Mouse (Mus musculus) stomach, embryonic 14.5 days (tissue): ENCODE results near the gene Lin28b. TPM values are rescaled to one million over a fixed set of nuclear protein-coding genes. Genes with fewer than 3 reads are reported as not detected.
"Not testable (repeated sequence)": the region's sequence is repeated elsewhere in the genome, so short reads cannot be mapped to it uniquely, and the experiment has no call there.

Experiments used
- ATAC-seq: fragments of 200-750 bp; cut with Nextera tagmentation; 2 replicates; pipeline ENCODE4 v1.8.0; 2017; ENCODE audit warnings: low read depth, moderate TSS enrichment; ENCODE audit not compliant: insufficient number of reproducible peaks, insufficient read depth, low FRiP score
- H3K27ac ChIP-seq: fragments of 300-500 bp; sonication (generic); 2 replicates; pipeline ENCODE4 v1.5.1; 2014; ENCODE audit warnings: mild to moderate bottlenecking, low read length, moderate library complexity, mixed read lengths
- H3K27me3 ChIP-seq: fragments of 300-500 bp; sonication (generic); 2 replicates; pipeline ENCODE4 v1.6.1; 2014; ENCODE audit warnings: low read length, control low read depth, mixed read lengths; ENCODE audit not compliant: control insufficient read depth, insufficient read depth
- H3K36me3 ChIP-seq: fragments of 300-500 bp; sonication (generic); 2 replicates; pipeline ENCODE4 v1.6.1; 2014; ENCODE audit warnings: mild to moderate bottlenecking, control low read depth, low read length, moderate library complexity, mixed read lengths; ENCODE audit not compliant: control insufficient read depth, insufficient read depth
- H3K4me1 ChIP-seq: fragments of 300-500 bp; sonication (generic); 2 replicates; pipeline ENCODE4 v1.6.1; 2014; ENCODE audit warnings: low read length, control low read depth, mixed read lengths; ENCODE audit not compliant: control insufficient read depth, insufficient read depth
- H3K4me2 ChIP-seq: fragments of 300-500 bp; sonication (generic); replicated peaks from 2 replicates; pipeline ENCODE4 v1.6.1; 2014; ENCODE audit warnings: low read depth, low read length, control low read depth
- H3K4me3 ChIP-seq: fragments of 300-500 bp; sonication (generic); 2 replicates; pipeline ENCODE4 v1.5.1; 2014; ENCODE audit warnings: low read depth, low read length, control low read depth
- H3K9ac ChIP-seq: fragments of 300-500 bp; sonication (generic); replicated peaks from 2 replicates; pipeline ENCODE4 v1.6.1; 2014; ENCODE audit warnings: low read depth, mild to moderate bottlenecking, control low read depth, low read length, moderate library complexity, mixed read lengths
- H3K9me3 ChIP-seq: fragments of 300-500 bp; sonication (generic); 2 replicates; pipeline ENCODE4 v1.6.1; 2016; ENCODE audit warnings: low read depth, low read length, control low read depth; ENCODE audit not compliant: control insufficient read depth
- WGBS: fragments of 180-500 bp; shearing (Covaris S2); extraction: QIAGEN DNeasy Blood & Tissue Kit; methylation state at CpG from one replicate; pipeline ENCODE4 v1.1.7; 2014; 5-methylcytosine and 5-hydroxymethylcytosine counted together
- polyA plus RNA-seq: library from polyadenylated mRNA; unstranded; fragments of >200 nt; fragmentation: Nextera tagmentation; extraction: Ambion mirVana; gene quantifications from 2 replicates; pipeline ENCODE4 v1.2.1, GENCODE M21; 2014

Gene Lin28b
- polyA plus RNA-seq, 1 experiment from 2014 or later, result 1.6 TPM

- H3K9me3 ChIP-seq, H3K9ac ChIP-seq, H3K4me2 ChIP-seq, H3K4me3 ChIP-seq, H3K27me3 ChIP-seq, ATAC-seq, H3K4me1 ChIP-seq, H3K27ac ChIP-seq, H3K36me3 ChIP-seq: not testable (repeated sequence)
- 90% methylated on average over 3 of the region's 3 CpGs for WGBS
These were observed 138.1 kb downstream of the Lin28b start for GRCm38 (mm10) chr10:45348143-45348542.

- Histone ChIP-seq H3K36me3 (no peaks in the 10 kb centered on the region), H3K27me3 (no peaks in the 10 kb centered on the region), H3K27ac (no peak overlapping the region), H3K9ac (no peak overlapping the region), H3K4me2 (no peak overlapping the region), H3K9me3 (no peaks in the 10 kb centered on the region), H3K4me3 (no peak overlapping the region), H3K4me1 (no peaks in the 10 kb centered on the region)
- no peak for ATAC-seq
- 79% methylated on average over 9 of the region's 9 CpGs for WGBS
These were observed 141.0 kb downstream of the Lin28b start for GRCm38 (mm10) chr10:45345217-45345616.

GRCm38 (mm10) chr10:45344381-45344780 lies 141.8 kb downstream of the Lin28b start:
- ATAC-seq, result no peak
- Histone ChIP-seq H3K4me1 (no peaks in the 10 kb centered on the region), H3K27me3 (no peaks in the 10 kb centered on the region), H3K4me2 (no peak overlapping the region), H3K36me3 (no peaks in the 10 kb centered on the region), H3K4me3 (no peak overlapping the region), H3K9me3 (no peaks in the 10 kb centered on the region), H3K27ac (no peak overlapping the region), H3K9ac (no peak overlapping the region)
- WGBS, result 87% methylated on average over 4 of the region's 4 CpGs

GRCm38 (mm10) chr10:45339106-45339505 lies 147.1 kb downstream of the Lin28b start:
- Histone ChIP-seq H3K27me3 (0 out of 2 replicates have a peak, but pooled peaks cover under 1% of the 10 kb centered on the region), H3K9me3 (no peaks in the 10 kb centered on the region), H3K4me2 (no peak overlapping the region), H3K9ac (no peak overlapping the region), H3K27ac (no peak overlapping the region), H3K4me3 (no peak overlapping the region), H3K36me3 (no peaks in the 10 kb centered on the region), H3K4me1 (no peaks in the 10 kb centered on the region)
- WGBS, result 75% methylated on average over 7 of the region's 7 CpGs
- no peak for ATAC-seq

GRCm38 (mm10) chr10:45335434-45336422 lies 150.5 kb downstream of the Lin28b start, which contains the start of gene Bves:
Gene Bves, plus strand, starts transcription at chr10:45335772.
- Histone ChIP-seq H3K36me3 (no peaks in the 10 kb centered on the region), H3K9ac (peak within 1 kb of the TSS; percentile 53), H3K9me3 (no peaks in the 10 kb centered on the region), H3K27me3 (0 out of 2 replicates have a peak, but pooled peaks cover 7% of the 10 kb centered on the region), H3K4me3 (peak within 1 kb of the TSS; percentile 59), H3K27ac (no peak within 1 kb of the TSS), H3K4me1 (no peaks in the 10 kb centered on the region), H3K4me2 (peak within 1 kb of the TSS; percentile 90)
- WGBS, result 1% methylated on average over 107 of the region's 116 CpGs
- ATAC-seq, result peak; percentile 87

GRCm38 (mm10) chr10:45334925-45335324 lies 151.3 kb downstream of the Lin28b start:
- H3K36me3 ChIP-seq, result no peaks in the 10 kb centered on the region
- peak overlapping the region; percentile 59 for H3K4me3 ChIP-seq
- no peaks in the 10 kb centered on the region for H3K9me3 ChIP-seq
- ATAC-seq, result no peak
- peak overlapping the region; percentile 90 for H3K4me2 ChIP-seq
- H3K4me1 ChIP-seq, result no peaks in the 10 kb centered on the region
- H3K27ac ChIP-seq, result no peak overlapping the region
- H3K27me3 ChIP-seq, result 0 out of 2 replicates have a peak, but pooled peaks cover 7% of the 10 kb centered on the region
- 33% methylated on average over 7 of the region's 7 CpGs for WGBS
- H3K9ac ChIP-seq, result no peak overlapping the region

GRCm38 (mm10) chr10:45328196-45329000 lies 157.8 kb downstream of the Lin28b start:
- Histone ChIP-seq H3K9ac (no peak overlapping the region), H3K4me3 (no peak overlapping the region), H3K4me1 (no peaks in the 10 kb centered on the region), H3K27ac (no peak overlapping the region), H3K27me3 (0 out of 2 replicates have a peak, but pooled peaks cover 3% of the 10 kb centered on the region), H3K36me3 (no peaks in the 10 kb centered on the region), H3K9me3 (no peaks in the 10 kb centered on the region), H3K4me2 (no peak overlapping the region)
- WGBS, result 69% methylated on average over 7 of the region's 7 CpGs
- no peak for ATAC-seq
